Mouse (Mus musculus) thymus, postnatal 10 days (tissue): ENCODE results near the gene Acad10.
"Not testable (repeated sequence)": the region's sequence is repeated elsewhere in the genome, so short reads cannot be mapped to it uniquely, and the experiment has no call there.

Experiments
- DNase-seq, 2 experiments: peaks; one replicate each; pipeline ENCODE4 v3.0.0; 2021; ENCODE audit warnings: low spot score in 2 of 2

Gene Acad10

GRCm38 (mm10) chr5:121660059-121660896 lies at the start of gene Acad10, which contains the start of gene Brap:
Gene Acad10, minus strand, starts transcription at chr5:121660514.
Gene Brap, plus strand, starts transcription at chr5:121660563.
- DNase-seq, result peak; percentile 82 to 91

- DNase-seq, result no peak
Observed at GRCm38 (mm10) chr5:121704512-121705248, 44.4 kb upstream of the Acad10 start.

- no peak for DNase-seq
Observed at GRCm38 (mm10) chr5:121703341-121703740, 43.0 kb upstream of the Acad10 start.

- DNase-seq, result no peak
Observed at GRCm38 (mm10) chr5:121701111-121701769, 40.9 kb upstream of the Acad10 start.

GRCm38 (mm10) chr5:121700496-121700895 lies 40.2 kb upstream of the Acad10 start:
- no peak for DNase-seq

- no peak for DNase-seq
Observed at GRCm38 (mm10) chr5:121699891-121700290, 39.6 kb upstream of the Acad10 start.

GRCm38 (mm10) chr5:121696761-121697160 lies 36.4 kb upstream of the Acad10 start:
- no peak for DNase-seq

- no peak for DNase-seq
Observed at GRCm38 (mm10) chr5:121692897-121693296, 32.6 kb upstream of the Acad10 start.

- DNase-seq, result not testable (repeated sequence)
Observed at GRCm38 (mm10) chr5:121691436-121691835, 31.1 kb upstream of the Acad10 start.

GRCm38 (mm10) chr5:121690482-121691211 lies 30.3 kb upstream of the Acad10 start:
- no peak for DNase-seq

- DNase-seq, result no peak
Observed at GRCm38 (mm10) chr5:121686113-121686898, 26.0 kb upstream of the Acad10 start.

- no peak for DNase-seq
Observed at GRCm38 (mm10) chr5:121685495-121685894, 25.2 kb upstream of the Acad10 start.

- DNase-seq, result no peak
Observed at GRCm38 (mm10) chr5:121682250-121682649, 21.9 kb upstream of the Acad10 start.

- peak in 1 of 2 experiments; percentile 38 for DNase-seq
Observed at GRCm38 (mm10) chr5:121670412-121670811, 10.1 kb upstream of the Acad10 start.

GRCm38 (mm10) chr5:121668411-121668810 lies 8.1 kb upstream of the Acad10 start:
- no peak for DNase-seq

GRCm38 (mm10) chr5:121667067-121667466 lies 6.8 kb upstream of the Acad10 start:
- DNase-seq, result no peak

- DNase-seq, result no peak
Observed at GRCm38 (mm10) chr5:121664971-121665370, 4.7 kb upstream of the Acad10 start.

GRCm38 (mm10) chr5:121664078-121664477 lies 3.8 kb upstream of the Acad10 start:
- DNase-seq, result no peak

- no peak for DNase-seq
Observed at GRCm38 (mm10) chr5:121663456-121663855, 3.1 kb upstream of the Acad10 start.

- no peak for DNase-seq
Observed at GRCm38 (mm10) chr5:121661494-121661893, 1.2 kb upstream of the Acad10 start.

GRCm38 (mm10) chr5:121660897-121661254 lies 562 bp upstream of the Acad10 start:
- DNase-seq, result peak in 1 of 2 experiments; percentile 18
